Comparison of ENCODE assay signal across 22 mouse cellular contexts in the genomic region with DNA sequence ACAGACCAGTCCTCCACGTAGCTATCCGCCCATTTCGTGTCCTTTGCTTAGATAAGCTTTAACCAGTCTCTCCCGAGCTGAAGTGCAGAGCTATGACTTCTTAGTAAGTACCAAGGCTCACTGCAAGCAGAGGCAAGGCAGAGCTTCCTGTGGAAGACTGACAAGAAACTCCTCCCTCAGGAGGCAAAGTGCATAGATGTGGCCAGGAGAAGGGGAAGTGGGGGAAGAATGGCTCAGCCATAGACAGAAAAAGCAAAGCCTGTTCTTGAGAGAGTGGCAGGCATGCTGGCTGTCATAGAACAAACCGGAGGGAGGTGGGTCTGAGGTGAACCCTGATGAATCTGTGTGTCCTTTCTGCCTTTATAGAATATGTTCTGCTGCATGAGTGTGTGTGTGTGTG. TPM values are rescaled to one million over a fixed set of nuclear protein-coding genes. Genes with fewer than 3 reads are reported as not detected.
DNase-seq lines count a peak whose midpoint lies in the region; ATAC-seq lines count a peak whose summit lies in the region.
"Had no signal": no experiment of that assay in that cellular context is flagged by ENCODE, and none has a peak within 500 bp of the region (broad histone marks: within the 10 kb centered on the region; RNA-seq: fewer than 3 reads in every experiment).

No protein-coding gene starts in this region.

- 22% methylated on average over 5 of the region's 5 CpGs for WGBS in heart, embryonic 12.5 days
- WGBS in liver, embryonic 11.5 days = 38% methylated on average over 5 of the region's 5 CpGs
- 82% methylated on average over 5 of the region's 5 CpGs for WGBS in forebrain, embryonic 14.5 days

- no peak for DNase-seq in heart, adult 8-10 months (ENCODE audit: low spot score)
- DNase-seq in liver = peak; percentile 6
- DNase-seq in liver, embryonic 11.5 days (ENCODE audit: low spot score) = no peak
- DNase-seq in forebrain, embryonic 14.5 days (ENCODE audit: low spot score) = no peak
- DNase-seq: adrenal gland, postnatal 25 days; cerebellum, adult 8-10 months; gastrocnemius, postnatal 36 days; kidney, adult 9 months; retina, postnatal 1 day; right cerebral cortex, postnatal 4 days; thymus, postnatal 25 days had no signal

- H3K4me1 ChIP-seq in heart, embryonic 12.5 days (replicated peaks) = peaks cover 15% of the 10 kb centered on the region
- H3K4me1 ChIP-seq in liver, embryonic 11.5 days (replicated peaks; ENCODE audit: control insufficient read depth, insufficient read depth, low read length) = no peaks in the 10 kb centered on the region; the same call in 1 of the 2 replicates
- H3K4me1 ChIP-seq in forebrain, embryonic 14.5 days (ENCODE audit: control insufficient read depth, insufficient read depth, low read length) = no peaks in the 10 kb centered on the region; the same call in 1 of the 2 replicates
- H3K4me1 ChIP-seq: embryonic facial prominence, embryonic 15.5 days; midbrain, embryonic 13.5 days had no signal

- no peaks in the 10 kb centered on the region for H3K36me3 ChIP-seq in heart, embryonic 12.5 days
- H3K36me3 ChIP-seq in liver, embryonic 11.5 days (ENCODE audit: control insufficient read depth, insufficient read depth, low read length) = no peaks in the 10 kb centered on the region
- H3K36me3 ChIP-seq in forebrain, embryonic 14.5 days (ENCODE audit: control insufficient read depth, insufficient read depth, low read length) = no peaks in the 10 kb centered on the region
- H3K36me3 ChIP-seq: embryonic facial prominence, embryonic 15.5 days; forebrain, embryonic 10.5 days; midbrain, embryonic 13.5 days had no signal

- H3K4me3 ChIP-seq in heart, embryonic 12.5 days = no peak overlapping the region
- no peak overlapping the region for H3K4me3 ChIP-seq in liver, embryonic 11.5 days (ENCODE audit: low read depth, low read length)
- H3K4me3 ChIP-seq in forebrain, embryonic 14.5 days (ENCODE audit: low read depth, low read length) = no peak overlapping the region
- H3K4me3 ChIP-seq: embryonic facial prominence, embryonic 15.5 days; forebrain, embryonic 10.5 days; midbrain, embryonic 13.5 days had no signal

- peak overlapping the region; percentile 60 for H3K27ac ChIP-seq in heart, embryonic 12.5 days (ENCODE audit: poor library complexity, severe bottlenecking)
- no peak overlapping the region for H3K27ac ChIP-seq in liver, embryonic 11.5 days (ENCODE audit: low read depth, low read length)
- no peak overlapping the region for H3K27ac ChIP-seq in forebrain, embryonic 14.5 days (ENCODE audit: low read depth, low read length)
- H3K27ac ChIP-seq: embryonic facial prominence, embryonic 15.5 days; forebrain, embryonic 10.5 days; liver, embryonic 14.5 days; midbrain, embryonic 13.5 days had no signal

- H3K9ac ChIP-seq in heart, embryonic 12.5 days = no peak overlapping the region
- no peak overlapping the region for H3K9ac ChIP-seq in liver, embryonic 11.5 days (ENCODE audit: low read depth, low read length)
- no peak overlapping the region for H3K9ac ChIP-seq in forebrain, embryonic 14.5 days (ENCODE audit: low read length)
- H3K9ac ChIP-seq: embryonic facial prominence, embryonic 15.5 days; liver, embryonic 14.5 days; midbrain, embryonic 13.5 days had no signal

- ATAC-seq in heart, embryonic 12.5 days (ENCODE audit: insufficient number of reproducible peaks, low FRiP score) = peak; percentile 45; the same call in 1 of the 2 replicates
- ATAC-seq in liver, embryonic 11.5 days (replicated peaks; ENCODE audit: low FRiP score) = no peak
- ATAC-seq in granulocyte monocyte progenitor cell, adult 5-6 weeks (replicated peaks; ENCODE audit: poor library complexity, severe bottlenecking) = peak; percentile 82
- ATAC-seq in megakaryocyte-erythroid progenitor cell, adult 5-6 weeks (replicated peaks; ENCODE audit: low FRiP score, low TSS enrichment, poor library complexity, severe bottlenecking) = peak; percentile 47; the same call in 1 of the 2 replicates
- no peak for ATAC-seq in activated CD4-positive, CD25-positive, alpha-beta regulatory T cell, adult 4 months
- ATAC-seq in forebrain, embryonic 14.5 days = no peak
- ATAC-seq: lung, postnatal 0 days; midbrain, embryonic 13.5 days; Patski had no signal

- 0 out of 2 replicates have a peak overlapping the region, but pooled peaks have one; percentile 9 for H3K4me2 ChIP-seq in heart, embryonic 12.5 days
- H3K4me2 ChIP-seq in liver, embryonic 11.5 days = no peak overlapping the region
- H3K4me2 ChIP-seq in forebrain, embryonic 14.5 days (ENCODE audit: low read length) = no peak overlapping the region
- H3K4me2 ChIP-seq: embryonic facial prominence, embryonic 15.5 days; midbrain, embryonic 13.5 days had no signal

- no peaks in the 10 kb centered on the region for H3K9me3 ChIP-seq in heart, embryonic 12.5 days (replicated peaks)
- no peaks in the 10 kb centered on the region for H3K9me3 ChIP-seq in liver, embryonic 11.5 days (ENCODE audit: control insufficient read depth, low read length)
- no peaks in the 10 kb centered on the region for H3K9me3 ChIP-seq in forebrain, embryonic 14.5 days (replicated peaks; ENCODE audit: control insufficient read depth, low read length)
- H3K9me3 ChIP-seq: embryonic facial prominence, embryonic 15.5 days; forebrain, embryonic 10.5 days; midbrain, embryonic 13.5 days had no signal

- H3K27me3 ChIP-seq in heart, embryonic 12.5 days (replicated peaks) = no peaks in the 10 kb centered on the region
- no peaks in the 10 kb centered on the region for H3K27me3 ChIP-seq in liver, embryonic 11.5 days (replicated peaks; ENCODE audit: control insufficient read depth, insufficient read depth, low read length)
- H3K27me3 ChIP-seq in forebrain, embryonic 14.5 days (replicated peaks; ENCODE audit: control insufficient read depth, insufficient read depth, low read length) = no peaks in the 10 kb centered on the region
- H3K27me3 ChIP-seq: embryonic facial prominence, embryonic 15.5 days; midbrain, embryonic 13.5 days; Patski had no signal

RNA-seq across cellular contexts. Expression of a gene that starts 30.2 kb away (rescaled TPM):
- polyA plus RNA-seq in heart, embryonic 12.5 days (2016; fragmentation: Nextera tagmentation; extraction: Ambion mirVana) = 57.5 and 69.2 TPM in 2 replicates
- 100 to 1,000 TPM; 115 to 138 (median 131) TPM for total RNA-seq in heart, adult 8-10 months (2022)
- 20.5 and 26.9 TPM in 2 replicates for polyA plus RNA-seq in liver, embryonic 11.5 days (2014; fragmentation: Nextera tagmentation; extraction: Ambion mirVana)
- total RNA-seq in granulocyte monocyte progenitor cell, adult 5-6 weeks (2014; fragmentation: Nextera tagmentation) = not detected in 2 replicates
- total RNA-seq in granulocyte monocyte progenitor cell, adult 5-6 weeks (2017) = not detected in 2 replicates
- not detected in 2 replicates for total RNA-seq in megakaryocyte-erythroid progenitor cell, adult 5-6 weeks (2014; fragmentation: Nextera tagmentation)
- total RNA-seq in megakaryocyte-erythroid progenitor cell, adult 5-6 weeks (2017) = not detected in 2 replicates
- 1 to 10 TPM in 1 of 2 experiments, under 1 TPM in 1; 0.09 to 1.1 TPM for polyA plus RNA-seq in activated CD4-positive, CD25-positive, alpha-beta regulatory T cell, adult 4 months (2017; shearing (Covaris generic))
- 164 and 207 TPM in 2 replicates for polyA plus RNA-seq in forebrain, embryonic 14.5 days (2014; fragmentation: Nextera tagmentation; extraction: Ambion mirVana)
- total RNA-seq: neutrophil, adult 5-6 weeks had no signal

Comparison
In these comparisons a context has a peak if more than half of its experiments do, and no peak if none do; other contexts are left out.
1. ATAC-seq: peak in heart, embryonic 12.5 days (single experiment), granulocyte monocyte progenitor cell, adult 5-6 weeks (single experiment) and megakaryocyte-erythroid progenitor cell, adult 5-6 weeks (single experiment); none in liver, embryonic 11.5 days (single experiment), activated CD4-positive, CD25-positive, alpha-beta regulatory T cell, adult 4 months (single experiment) and forebrain, embryonic 14.5 days (single experiment).
2. RNA of a gene that starts 30.2 kb away (polyA plus RNA-seq): 164 to 207 TPM in forebrain, embryonic 14.5 days, 57.5 to 69.2 TPM in heart, embryonic 12.5 days and 20.5 to 26.9 TPM in liver, embryonic 11.5 days; 0.09 to 1.1 TPM in activated CD4-positive, CD25-positive, alpha-beta regulatory T cell, adult 4 months; every median in the first group is over 10 times any median in the second.